Mouse (Mus musculus): ENCODE results near the gene Akt1s1. TPM values are rescaled to one million over a fixed set of nuclear protein-coding genes. Genes with fewer than 3 reads are reported as not detected.

The Akt1s1 gene
- total and polyA plus RNA-seq, 2 experiments from 2014 or later, result 81.8 to 91.8 TPM

DNA sequence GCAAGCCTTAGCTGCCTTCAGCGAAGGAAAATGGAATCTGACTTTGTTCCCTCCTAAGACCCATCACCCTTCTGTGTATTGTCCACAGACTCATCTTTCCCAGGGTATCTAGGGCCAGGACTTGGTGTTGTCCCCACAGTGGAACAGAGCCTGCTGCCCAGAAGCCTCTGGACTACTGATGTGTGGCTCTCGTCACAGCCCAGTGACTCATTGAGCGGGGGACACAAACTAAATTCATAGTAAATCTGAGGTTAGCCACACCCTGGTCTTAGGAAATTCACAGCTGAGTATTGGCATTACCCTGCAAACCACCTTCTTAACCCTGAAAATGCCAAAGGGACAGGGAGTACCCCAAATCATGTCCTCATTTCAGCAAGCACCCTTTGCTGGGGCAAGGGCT is 22.0 kb upstream of the Akt1s1 start:
- Histone ChIP-seq H3K9me3 (replicated peaks; ENCODE audit: control insufficient read depth, low read length) (no peaks in the 10 kb centered on the region), H3K36me3 (replicated peaks; ENCODE audit: control insufficient read depth, insufficient read depth, low read length) (peaks cover 38% of the 10 kb centered on the region), H3K4me1 (ENCODE audit: control insufficient read depth, insufficient read depth) (peaks cover under 1% of the 10 kb centered on the region; the same call in 1 of the 2 replicates), H3K9ac (replicated peaks; ENCODE audit: low read depth, low read length) (no peak overlapping the region), H3K27me3 (ENCODE audit: control insufficient read depth, insufficient read depth, low read length) (no peaks in the 10 kb centered on the region), H3K4me3 (ENCODE audit: low read depth, low read length) (no peak overlapping the region), H3K4me2 (ENCODE audit: low read depth, low read length) (no peak overlapping the region), H3K27ac (ENCODE audit: low read depth) (no peak overlapping the region)
- ATAC-seq (ENCODE audit: insufficient read depth, low read depth) (no peak), DNase-seq (ENCODE audit: low spot score) (no peak)
- 84% methylated on average over 3 of the region's 3 CpGs for WGBS
- TF ChIP-seq EP300 (IDR thresholded peaks at IDR 0.05; ENCODE audit: low read depth) (no peak), CTCF (IDR thresholded peaks at IDR 0.05; ENCODE audit: low read depth) (no peak)

DNA sequence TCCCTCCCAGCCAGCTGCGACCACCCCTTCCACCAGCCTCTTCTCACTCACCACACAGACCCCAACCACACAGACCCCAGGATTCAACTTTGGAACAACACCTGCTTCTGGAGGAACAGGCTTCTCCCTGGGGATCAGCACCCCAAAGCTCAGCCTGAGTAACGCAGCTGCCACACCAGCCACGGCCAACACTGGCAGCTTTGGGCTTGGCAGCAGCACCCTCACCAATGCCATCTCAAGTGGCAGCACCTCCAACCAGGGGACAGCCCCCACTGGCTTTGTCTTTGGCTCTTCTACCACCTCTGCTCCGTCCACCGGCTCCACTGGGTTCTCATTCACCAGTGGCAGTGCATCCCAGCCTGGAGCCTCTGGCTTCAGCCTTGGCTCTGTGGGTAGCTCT is 20.1 kb upstream of the Akt1s1 start:
- no peaks in the 10 kb centered on the region for H3K4me1 ChIP-seq (ENCODE audit: control insufficient read depth, insufficient read depth)
- no peak overlapping the region for H3K27ac ChIP-seq (ENCODE audit: low read depth)
- no peaks in the 10 kb centered on the region for H3K9me3 ChIP-seq (replicated peaks; ENCODE audit: control insufficient read depth, low read length)
- H3K36me3 ChIP-seq (replicated peaks; ENCODE audit: control insufficient read depth, insufficient read depth, low read length), result peaks cover 44% of the 10 kb centered on the region
- TF ChIP-seq EP300 (IDR thresholded peaks at IDR 0.05; ENCODE audit: low read depth) (no peak), CTCF (IDR thresholded peaks at IDR 0.05; ENCODE audit: low read depth) (no peak)
- WGBS, result 84% methylated on average over 5 of the region's 5 CpGs
- ATAC-seq (ENCODE audit: insufficient read depth, low read depth) (no peak), DNase-seq (ENCODE audit: low spot score) (no peak)
- no peak overlapping the region for H3K4me3 ChIP-seq (ENCODE audit: low read depth, low read length)
- no peaks in the 10 kb centered on the region for H3K27me3 ChIP-seq (ENCODE audit: control insufficient read depth, insufficient read depth, low read length)
- no peak overlapping the region for H3K4me2 ChIP-seq (ENCODE audit: low read depth, low read length)
- H3K9ac ChIP-seq (replicated peaks; ENCODE audit: low read depth, low read length), result no peak overlapping the region

DNA sequence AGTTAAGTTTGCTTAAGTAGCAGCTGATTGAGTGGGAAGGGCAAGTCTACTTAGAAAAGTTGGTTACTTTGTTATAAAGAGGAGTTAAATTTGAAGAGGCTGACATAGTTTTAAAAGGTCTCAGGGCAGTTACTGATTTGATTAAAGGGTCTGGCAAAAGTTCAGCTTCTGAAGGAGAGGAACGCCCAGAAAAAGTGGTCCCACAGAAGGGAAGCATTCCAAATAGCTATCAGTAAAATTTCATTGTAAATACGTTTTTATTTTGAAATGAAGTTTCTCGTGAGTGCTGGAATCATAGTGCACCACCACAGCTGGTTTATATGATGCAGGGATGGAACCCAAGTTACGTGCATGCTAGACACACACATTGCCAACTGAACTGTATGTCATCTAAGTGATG is 16.0 kb upstream of the Akt1s1 start:
- Histone ChIP-seq H3K9ac (replicated peaks; ENCODE audit: low read depth, low read length) (no peak overlapping the region), H3K4me1 (ENCODE audit: control insufficient read depth, insufficient read depth) (0 out of 2 replicates have a peak, but pooled peaks cover 8% of the 10 kb centered on the region), H3K4me3 (ENCODE audit: low read depth, low read length) (no peak overlapping the region), H3K4me2 (ENCODE audit: low read depth, low read length) (no peak overlapping the region), H3K9me3 (replicated peaks; ENCODE audit: control insufficient read depth, low read length) (no peaks in the 10 kb centered on the region), H3K36me3 (replicated peaks; ENCODE audit: control insufficient read depth, insufficient read depth, low read length) (peaks cover 44% of the 10 kb centered on the region), H3K27me3 (ENCODE audit: control insufficient read depth, insufficient read depth, low read length) (no peaks in the 10 kb centered on the region), H3K27ac (ENCODE audit: low read depth) (no peak overlapping the region)
- no peak for TF ChIP-seq CTCF (IDR thresholded peaks at IDR 0.05; ENCODE audit: low read depth)
- TF ChIP-seq EP300 (IDR thresholded peaks at IDR 0.05; ENCODE audit: low read depth), result no peak
- DNase-seq (ENCODE audit: low spot score) (no peak), ATAC-seq (ENCODE audit: insufficient read depth, low read depth) (no peak)
- WGBS, result 66% methylated on average over 4 of the region's 4 CpGs

DNA sequence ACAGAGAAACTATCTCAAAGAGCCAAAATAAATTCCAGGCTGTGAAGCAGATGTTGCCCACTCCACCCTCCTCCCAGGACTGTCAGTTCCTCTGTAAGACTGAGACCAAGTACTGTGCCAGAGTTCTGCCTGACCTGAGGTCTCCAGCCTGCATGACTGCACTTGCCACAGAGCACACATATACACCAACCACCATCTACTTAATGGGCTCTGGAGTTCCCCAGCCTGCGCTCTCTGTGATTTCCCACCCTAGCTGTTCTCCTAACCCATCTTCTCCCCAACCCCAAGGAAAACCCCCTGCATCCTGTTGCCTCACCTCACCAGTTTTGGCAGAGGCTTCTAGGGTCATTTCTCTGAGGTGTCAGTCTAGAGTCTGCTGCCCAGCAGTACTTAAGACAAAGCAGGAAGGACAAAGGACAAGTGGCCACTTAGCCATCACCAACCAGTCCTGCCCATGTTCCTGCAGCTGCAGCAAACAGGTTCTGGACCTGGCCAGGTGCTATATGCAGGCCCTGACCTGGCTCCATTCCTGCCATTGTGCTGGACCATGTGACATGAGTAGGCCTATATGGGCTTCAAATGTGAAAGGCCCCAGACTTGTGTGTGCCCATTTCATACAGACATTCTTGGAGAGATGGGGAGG is 13.3 kb upstream of the Akt1s1 start:
- TF ChIP-seq EP300 (IDR thresholded peaks at IDR 0.05; ENCODE audit: low read depth) (no peak), CTCF (IDR thresholded peaks at IDR 0.05; ENCODE audit: low read depth) (no peak)
- WGBS, result 88% methylated on average over 1 of the region's 1 CpGs
- ATAC-seq (ENCODE audit: insufficient read depth, low read depth) (no peak), DNase-seq (ENCODE audit: low spot score) (no peak)
- peaks cover 20% of the 10 kb centered on the region for H3K4me1 ChIP-seq (ENCODE audit: control insufficient read depth, insufficient read depth)
- no peak overlapping the region for H3K27ac ChIP-seq (ENCODE audit: low read depth)
- no peak overlapping the region for H3K4me3 ChIP-seq (ENCODE audit: low read depth, low read length)
- no peak overlapping the region for H3K4me2 ChIP-seq (ENCODE audit: low read depth, low read length)
- peaks cover 2% of the 10 kb centered on the region; the same call in 1 of the 2 replicates for H3K27me3 ChIP-seq (ENCODE audit: control insufficient read depth, insufficient read depth, low read length)
- H3K9me3 ChIP-seq (replicated peaks; ENCODE audit: control insufficient read depth, low read length), result no peaks in the 10 kb centered on the region
- peaks cover 22% of the 10 kb centered on the region for H3K36me3 ChIP-seq (replicated peaks; ENCODE audit: control insufficient read depth, insufficient read depth, low read length)
- no peak overlapping the region for H3K9ac ChIP-seq (replicated peaks; ENCODE audit: low read depth, low read length)

DNA sequence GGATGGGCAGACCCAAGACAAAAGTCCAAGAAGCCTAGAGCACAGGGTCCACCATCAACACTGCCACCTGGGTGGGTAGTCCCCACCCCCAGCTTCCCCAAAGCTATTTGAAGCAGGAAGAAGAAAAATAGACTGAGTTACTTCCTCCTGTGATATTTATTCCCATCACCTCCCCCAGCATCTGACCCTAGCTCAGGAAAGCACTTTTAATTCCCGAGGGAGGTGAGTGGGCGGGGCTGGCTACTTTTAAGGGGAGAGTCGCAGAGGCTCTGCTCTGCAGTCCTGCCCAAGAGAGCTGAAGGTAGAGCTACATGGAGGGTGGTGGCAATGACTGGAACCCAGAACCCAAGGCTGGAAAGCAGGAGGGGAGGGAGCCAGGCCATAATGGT is 12.8 kb upstream of the Akt1s1 start:
- no peak overlapping the region for H3K4me2 ChIP-seq (ENCODE audit: low read depth, low read length)
- H3K27me3 ChIP-seq (ENCODE audit: control insufficient read depth, insufficient read depth, low read length), result peaks cover 5% of the 10 kb centered on the region; the same call in 1 of the 2 replicates
- H3K36me3 ChIP-seq (replicated peaks; ENCODE audit: control insufficient read depth, insufficient read depth, low read length), result peaks cover 20% of the 10 kb centered on the region
- no peak overlapping the region for H3K9ac ChIP-seq (replicated peaks; ENCODE audit: low read depth, low read length)
- DNase-seq (ENCODE audit: low spot score), result no peak
- no peaks in the 10 kb centered on the region for H3K9me3 ChIP-seq (replicated peaks; ENCODE audit: control insufficient read depth, low read length)
- TF ChIP-seq EP300 (IDR thresholded peaks at IDR 0.05; ENCODE audit: low read depth), result no peak
- TF ChIP-seq CTCF (IDR thresholded peaks at IDR 0.05; ENCODE audit: low read depth), result no peak
- peaks cover 20% of the 10 kb centered on the region for H3K4me1 ChIP-seq (ENCODE audit: control insufficient read depth, insufficient read depth)
- 31% methylated on average over 3 of the region's 3 CpGs for WGBS
- H3K4me3 ChIP-seq (ENCODE audit: low read depth, low read length), result no peak overlapping the region
- no peak for ATAC-seq (ENCODE audit: insufficient read depth, low read depth)
- H3K27ac ChIP-seq (ENCODE audit: low read depth), result no peak overlapping the region

All from heart, postnatal 0 days (tissue).